25 mouse cellular contexts compared by ENCODE assay signal in genomic region chr2:30608690-30609201, GRCm38 (mm10). TPM values are rescaled to one million over a fixed set of nuclear protein-coding genes. Genes with fewer than 3 reads are reported as not detected.
DNase-seq lines count a peak whose midpoint lies in the region; ATAC-seq and TF ChIP-seq lines count a peak whose summit lies in the region.
"Had no signal": no experiment of that assay in that cellular context is flagged by ENCODE, and none has a peak within 500 bp of the region (broad histone marks: within the 10 kb centered on the region; RNA-seq: fewer than 3 reads in every experiment).

No protein-coding gene starts in this region.

- WGBS in forebrain, postnatal 0 days, result 35% methylated on average over 10 of the region's 10 CpGs
- WGBS in forebrain, embryonic 16.5 days, result 44% methylated on average over 10 of the region's 10 CpGs
- 83% methylated on average over 10 of the region's 10 CpGs for WGBS in midbrain, embryonic 10.5 days
- WGBS in midbrain, embryonic 16.5 days, result 44% methylated on average over 10 of the region's 10 CpGs
- WGBS in hindbrain, embryonic 15.5 days, result 40% methylated on average over 10 of the region's 10 CpGs
- 58% methylated on average over 10 of the region's 10 CpGs for WGBS in midbrain, embryonic 14.5 days

- peaks cover 11% of the 10 kb centered on the region for H3K4me1 ChIP-seq in forebrain, postnatal 0 days (ENCODE audit: insufficient read depth)
- peaks cover 46% of the 10 kb centered on the region for H3K4me1 ChIP-seq in forebrain, embryonic 16.5 days (replicated peaks; ENCODE audit: control insufficient read depth, insufficient read depth, low read length)
- H3K4me1 ChIP-seq in midbrain, embryonic 10.5 days, result peaks cover 62% of the 10 kb centered on the region
- H3K4me1 ChIP-seq in midbrain, embryonic 16.5 days (ENCODE audit: control insufficient read depth, insufficient read depth, low read length), result peaks cover 40% of the 10 kb centered on the region
- peaks cover 58% of the 10 kb centered on the region for H3K4me1 ChIP-seq in hindbrain, embryonic 15.5 days (replicated peaks)
- H3K4me1 ChIP-seq in midbrain, embryonic 14.5 days (ENCODE audit: control insufficient read depth, insufficient read depth, low read length), result peaks cover 55% of the 10 kb centered on the region

- no peak overlapping the region for H3K9ac ChIP-seq in forebrain, postnatal 0 days
- no peak overlapping the region for H3K9ac ChIP-seq in forebrain, embryonic 16.5 days (replicated peaks; ENCODE audit: low read depth, low read length)
- H3K9ac ChIP-seq in midbrain, embryonic 16.5 days (ENCODE audit: low read depth, low read length), result no peak overlapping the region
- H3K9ac ChIP-seq in hindbrain, embryonic 15.5 days, result no peak overlapping the region
- no peak overlapping the region for H3K9ac ChIP-seq in midbrain, embryonic 14.5 days (replicated peaks; ENCODE audit: low read length)
- H3K9ac ChIP-seq: liver, embryonic 12.5 days; liver, postnatal 0 days; stomach, embryonic 15.5 days had no signal

- no peaks in the 10 kb centered on the region for H3K36me3 ChIP-seq in forebrain, postnatal 0 days (ENCODE audit: insufficient read depth)
- H3K36me3 ChIP-seq in forebrain, embryonic 16.5 days (ENCODE audit: control insufficient read depth, insufficient read depth), result no peaks in the 10 kb centered on the region
- no peaks in the 10 kb centered on the region for H3K36me3 ChIP-seq in midbrain, embryonic 10.5 days
- no peaks in the 10 kb centered on the region for H3K36me3 ChIP-seq in midbrain, embryonic 16.5 days (ENCODE audit: control insufficient read depth, insufficient read depth, low read length)
- no peaks in the 10 kb centered on the region for H3K36me3 ChIP-seq in hindbrain, embryonic 15.5 days
- no peaks in the 10 kb centered on the region for H3K36me3 ChIP-seq in midbrain, embryonic 14.5 days (ENCODE audit: control insufficient read depth, insufficient read depth, low read length)
- H3K36me3 ChIP-seq: liver, embryonic 12.5 days; stomach, embryonic 15.5 days had no signal

- no peak for ATAC-seq in forebrain, postnatal 0 days
- ATAC-seq in forebrain, embryonic 16.5 days, result no peak
- no peak for ATAC-seq in midbrain, embryonic 16.5 days
- ATAC-seq in hindbrain, embryonic 15.5 days (ENCODE audit: low FRiP score, low read depth), result no peak
- no peak for ATAC-seq in midbrain, embryonic 14.5 days (ENCODE audit: low FRiP score, low TSS enrichment)
- ATAC-seq: CD4-positive, CD25-positive, alpha-beta regulatory T cell, adult 4 months; liver, embryonic 12.5 days; liver, postnatal 0 days had no signal

- TF ChIP-seq CTCF in forebrain, postnatal 0 days (IDR thresholded peaks at IDR 0.05; ENCODE audit: low read depth), result no peak

- no peak overlapping the region for H3K4me2 ChIP-seq in forebrain, postnatal 0 days (ENCODE audit: low read depth)
- no peak overlapping the region for H3K4me2 ChIP-seq in forebrain, embryonic 16.5 days (ENCODE audit: low read length)
- H3K4me2 ChIP-seq in midbrain, embryonic 16.5 days (ENCODE audit: low read length), result no peak overlapping the region
- H3K4me2 ChIP-seq in hindbrain, embryonic 15.5 days, result no peak overlapping the region
- no peak overlapping the region for H3K4me2 ChIP-seq in midbrain, embryonic 14.5 days (ENCODE audit: low read length)
- H3K4me2 ChIP-seq: heart, embryonic 11.5 days; liver, embryonic 12.5 days; stomach, embryonic 15.5 days had no signal

- peak; percentile 48 for DNase-seq in forebrain, postnatal 0 days
- no peak for DNase-seq in midbrain, embryonic 10.5 days (ENCODE audit: low spot score)
- peak; percentile 63 for DNase-seq in midbrain, embryonic 14.5 days
- DNase-seq in layer of hippocampus, adult 18-20 months (ENCODE audit: low spot score in 2 of 2), result no peak
- no peak for DNase-seq in right cerebral cortex, postnatal 4 days
- DNase-seq: adrenal gland, postnatal 36 days; cerebellum, adult 2 months; cerebellum, postnatal 14 days; gastrocnemius, postnatal 25 days; heart, adult 18-20 months; heart, postnatal 4 days; kidney, adult 18-20 months; kidney, postnatal 36 days; left cerebral cortex, postnatal 4 days; liver, postnatal 0 days; lung, postnatal 36 days; right cerebral cortex, postnatal 14 days had no signal

- no peak overlapping the region for H3K4me3 ChIP-seq in forebrain, postnatal 0 days (ENCODE audit: low read depth, low read length)
- no peak overlapping the region for H3K4me3 ChIP-seq in forebrain, embryonic 16.5 days (replicated peaks; ENCODE audit: low read length)
- H3K4me3 ChIP-seq in midbrain, embryonic 10.5 days, result no peak overlapping the region
- no peak overlapping the region for H3K4me3 ChIP-seq in midbrain, embryonic 16.5 days (ENCODE audit: low read depth, low read length)
- H3K4me3 ChIP-seq in hindbrain, embryonic 15.5 days, result no peak overlapping the region
- no peak overlapping the region for H3K4me3 ChIP-seq in midbrain, embryonic 14.5 days (replicated peaks; ENCODE audit: low read depth, low read length)
- H3K4me3 ChIP-seq: liver, embryonic 12.5 days; stomach, embryonic 15.5 days had no signal

- no peaks in the 10 kb centered on the region for H3K27me3 ChIP-seq in forebrain, postnatal 0 days (ENCODE audit: insufficient read depth, low read length)
- H3K27me3 ChIP-seq in forebrain, embryonic 16.5 days (replicated peaks; ENCODE audit: control insufficient read depth, insufficient read depth, low read length), result no peaks in the 10 kb centered on the region
- H3K27me3 ChIP-seq in midbrain, embryonic 10.5 days (ENCODE audit: low read depth, poor library complexity, severe bottlenecking), result peaks cover 33% of the 10 kb centered on the region
- H3K27me3 ChIP-seq in midbrain, embryonic 16.5 days (ENCODE audit: control insufficient read depth, insufficient read depth, low read depth, low read length), result no peaks in the 10 kb centered on the region
- H3K27me3 ChIP-seq in hindbrain, embryonic 15.5 days, result no peaks in the 10 kb centered on the region
- H3K27me3 ChIP-seq in midbrain, embryonic 14.5 days (ENCODE audit: control insufficient read depth, insufficient read depth, low read length), result no peaks in the 10 kb centered on the region
- H3K27me3 ChIP-seq: stomach, embryonic 15.5 days had no signal

- H3K9me3 ChIP-seq in forebrain, postnatal 0 days (ENCODE audit: low read length), result no peaks in the 10 kb centered on the region
- no peaks in the 10 kb centered on the region for H3K9me3 ChIP-seq in forebrain, embryonic 16.5 days (ENCODE audit: control insufficient read depth, low read length)
- H3K9me3 ChIP-seq in midbrain, embryonic 10.5 days (replicated peaks), result no peaks in the 10 kb centered on the region
- no peaks in the 10 kb centered on the region for H3K9me3 ChIP-seq in midbrain, embryonic 16.5 days (replicated peaks; ENCODE audit: control insufficient read depth, low read length, poor library complexity, severe bottlenecking)
- no peaks in the 10 kb centered on the region for H3K9me3 ChIP-seq in hindbrain, embryonic 15.5 days
- H3K9me3 ChIP-seq in midbrain, embryonic 14.5 days (ENCODE audit: control insufficient read depth, low read length), result no peaks in the 10 kb centered on the region
- H3K9me3 ChIP-seq: liver, embryonic 12.5 days; stomach, embryonic 15.5 days had no signal

- H3K27ac ChIP-seq in forebrain, postnatal 0 days (ENCODE audit: low read depth, low read length), result no peak overlapping the region
- no peak overlapping the region for H3K27ac ChIP-seq in forebrain, embryonic 16.5 days (ENCODE audit: low read length)
- H3K27ac ChIP-seq in midbrain, embryonic 10.5 days (replicated peaks), result peak overlapping the region; percentile 58
- H3K27ac ChIP-seq in midbrain, embryonic 16.5 days (ENCODE audit: low read length), result no peak overlapping the region
- H3K27ac ChIP-seq in hindbrain, embryonic 15.5 days (replicated peaks), result 0 out of 2 replicates have a peak overlapping the region, but pooled peaks have one; percentile 80
- 0 out of 2 replicates have a peak overlapping the region, but pooled peaks have one; percentile 33 for H3K27ac ChIP-seq in midbrain, embryonic 14.5 days (replicated peaks; ENCODE audit: low read depth, low read length)
- H3K27ac ChIP-seq: liver, embryonic 12.5 days; stomach, embryonic 15.5 days had no signal

RNA-seq across cellular contexts. Expression of gene Cstad, which starts 13.9 kb away (rescaled TPM):
- 3.8 and 4.1 TPM in 2 replicates for total RNA-seq in forebrain, postnatal 0 days (2014; rRNA removed)
- 0.65 and 1.2 TPM in 2 replicates for polyA plus RNA-seq in forebrain, postnatal 0 days (2015; fragmentation: Nextera tagmentation; extraction: Ambion mirVana)
- 0.89 and 0.93 TPM in 2 replicates for polyA plus RNA-seq in forebrain, embryonic 16.5 days (2015; fragmentation: Nextera tagmentation; extraction: Ambion mirVana)
- 0.20 and 0.34 TPM in 2 replicates for polyA plus RNA-seq in midbrain, embryonic 10.5 days (2016; fragmentation: Nextera tagmentation; extraction: Ambion mirVana)
- polyA plus RNA-seq in midbrain, embryonic 16.5 days (2015; fragmentation: Nextera tagmentation; extraction: Ambion mirVana), result 0.62 TPM in 2 replicates
- polyA plus RNA-seq in hindbrain, embryonic 15.5 days (2015; fragmentation: Nextera tagmentation; extraction: Ambion mirVana), result 0.51 and 0.94 TPM in 2 replicates
- polyA plus RNA-seq in midbrain, embryonic 14.5 days (2014; fragmentation: Nextera tagmentation; extraction: Ambion mirVana), result 0.46 and 1.2 TPM in 2 replicates
- 1 to 10 TPM; 4.5 to 5.3 TPM for total RNA-seq in layer of hippocampus, adult 18-20 months (2021)
- total RNA-seq: monocyte, adult 5-6 weeks had no signal

Comparison
In these comparisons a context has a peak if more than half of its experiments do, and no peak if none do; other contexts are left out.
1. DNase-seq: peak in forebrain, postnatal 0 days (single experiment) and midbrain, embryonic 14.5 days (single experiment); none in midbrain, embryonic 10.5 days (single experiment), layer of hippocampus, adult 18-20 months (0 of 2) and right cerebral cortex, postnatal 4 days (single experiment).
2. H3K27ac ChIP-seq: peak in midbrain, embryonic 10.5 days (single experiment), hindbrain, embryonic 15.5 days (single experiment) and midbrain, embryonic 14.5 days (single experiment); none in forebrain, postnatal 0 days (single experiment), forebrain, embryonic 16.5 days (single experiment) and midbrain, embryonic 16.5 days (single experiment).